Mouse (Mus musculus): ENCODE results near the gene Ptprcap. TPM values are rescaled to one million over a fixed set of nuclear protein-coding genes. Genes with fewer than 3 reads are reported as not detected.

Ptprcap gene
- total RNA-seq, 2 experiments from 2014 or later: 1.3 to 1.8 TPM

GRCm38 (mm10) chr19:4144550-4145498, 8.6 kb upstream of the Ptprcap start:
- intact Hi-C loops (cut with DNase I): no loop called here
- no peak for DNase-seq (ENCODE audit: low spot score in 2 of 2)

- no peak for DNase-seq (ENCODE audit: low spot score in 2 of 2)
- intact Hi-C loops (cut with DNase I): no loop called here
Measured at GRCm38 (mm10) chr19:4145936-4146335, 7.5 kb upstream of the Ptprcap start.

GRCm38 (mm10) chr19:4146366-4147021, 6.9 kb upstream of the Ptprcap start:
- intact Hi-C loops (cut with DNase I): no loop called here
- DNase-seq (ENCODE audit: low spot score in 2 of 2): no peak

DNA sequence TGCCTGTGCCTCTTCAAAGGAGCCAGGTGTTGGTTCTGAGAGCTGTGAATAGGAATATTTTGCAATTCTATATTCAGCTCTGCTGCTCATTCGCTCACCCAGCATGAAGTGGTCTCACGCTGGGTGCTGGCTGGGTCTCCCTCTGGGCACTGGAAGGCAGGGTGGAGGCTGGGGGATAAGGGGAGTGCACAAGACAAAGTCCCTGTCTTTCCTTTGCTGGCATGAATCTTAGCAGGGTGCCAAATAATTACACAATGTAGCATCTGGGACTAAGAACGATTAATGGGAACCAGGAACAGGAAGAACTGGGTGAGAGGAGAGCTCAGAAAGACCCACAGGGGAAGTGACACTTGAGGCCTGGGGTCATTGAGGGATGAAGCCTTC, 6.4 kb upstream of the Ptprcap start:
- intact Hi-C loops (cut with DNase I): no loop called here

GRCm38 (mm10) chr19:4147782-4148490, 5.5 kb upstream of the Ptprcap start:
- DNase-seq (ENCODE audit: low spot score in 2 of 2): no peak
- intact Hi-C loops (cut with DNase I): loop anchor here (2.0 kb wide), 1 partner anchor 15 kb away; the partner anchor contains the start of gene Rps6kb2

More for the DNA sequence above, 6.4 kb upstream of the Ptprcap start:
- DNase-seq (ENCODE audit: low spot score in 2 of 2): no peak

- intact Hi-C loops (cut with DNase I): loop anchor here (2.0 kb wide), 1 partner anchor 14 kb away; the partner anchor contains the start of gene Rps6kb2
- peak; percentile 91 to 93 for DNase-seq (ENCODE audit: low spot score in 2 of 2)
Measured at GRCm38 (mm10) chr19:4148491-4148806, 5.0 kb upstream of the Ptprcap start, which contains the start of gene Coro1b. Gene Coro1b (plus strand): TSS chr19:4148619.

DNA sequence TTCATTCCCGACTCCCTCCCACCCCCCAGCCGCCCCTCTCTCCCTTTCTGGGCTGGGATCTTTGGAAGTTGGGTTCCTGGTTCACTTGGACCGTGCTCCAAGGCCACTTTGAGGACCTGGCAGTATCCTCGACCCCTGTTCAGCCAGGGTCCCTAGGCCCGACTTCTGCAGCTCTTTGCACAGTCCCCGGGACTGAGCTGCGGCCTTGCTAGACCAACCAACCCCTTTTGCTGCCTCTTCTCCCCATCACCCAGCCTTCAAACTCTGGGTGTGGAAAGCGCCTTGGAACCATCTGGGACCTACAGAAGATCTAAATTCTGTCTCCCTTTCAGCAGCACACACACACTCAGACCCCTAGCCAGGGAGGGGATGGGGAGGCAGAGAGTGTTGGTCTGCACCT, 4.6 kb upstream of the Ptprcap start:
- intact Hi-C loops (cut with DNase I): loop anchor here (2.0 kb wide), 1 partner anchor 14 kb away; the partner anchor contains the start of gene Rps6kb2
- no peak for DNase-seq (ENCODE audit: low spot score in 2 of 2)

- DNase-seq (ENCODE audit: low spot score in 2 of 2): no peak
- intact Hi-C loops (cut with DNase I): loop anchor here (2.0 kb wide), 1 partner anchor 14 kb away; the partner anchor contains the start of gene Rps6kb2
Measured at GRCm38 (mm10) chr19:4149283-4149682, 4.1 kb upstream of the Ptprcap start.

DNA sequence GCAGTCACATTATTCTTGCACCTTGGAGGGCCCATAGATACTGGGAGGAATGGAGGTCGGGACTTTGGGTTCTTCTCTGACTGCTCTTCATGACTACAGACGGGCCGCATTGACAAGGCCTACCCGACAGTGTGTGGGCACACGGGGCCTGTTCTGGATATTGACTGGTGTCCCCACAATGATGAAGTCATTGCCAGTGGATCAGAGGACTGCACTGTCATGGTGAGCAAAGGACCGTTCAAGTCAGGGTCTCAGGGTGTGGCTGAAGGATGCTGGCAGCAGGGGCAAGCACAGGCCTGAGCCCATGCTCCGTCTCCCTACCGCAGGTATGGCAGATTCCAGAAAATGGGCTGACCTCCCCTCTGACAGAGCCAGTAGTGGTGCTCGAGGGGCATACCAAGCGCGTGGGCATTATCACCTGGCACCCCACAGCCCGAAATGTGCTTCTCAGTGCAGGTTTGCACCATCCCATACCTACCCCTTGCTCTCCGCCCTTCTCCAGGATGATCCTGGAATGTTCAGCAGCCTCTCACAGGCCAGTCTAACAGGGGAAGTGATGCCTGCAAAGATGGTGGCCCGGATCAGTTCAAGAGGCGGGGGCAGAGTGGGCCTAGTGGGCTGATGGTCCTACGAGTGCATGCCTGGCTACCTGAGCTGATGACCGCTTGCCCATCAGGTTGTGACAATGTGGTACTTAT, 3.5 kb upstream of the Ptprcap start:
- no peak for DNase-seq (ENCODE audit: low spot score in 2 of 2)
- intact Hi-C loops (cut with DNase I): loop anchor here (2.0 kb wide), 1 partner anchor 13 kb away; the partner anchor contains the start of gene Rps6kb2

DNA sequence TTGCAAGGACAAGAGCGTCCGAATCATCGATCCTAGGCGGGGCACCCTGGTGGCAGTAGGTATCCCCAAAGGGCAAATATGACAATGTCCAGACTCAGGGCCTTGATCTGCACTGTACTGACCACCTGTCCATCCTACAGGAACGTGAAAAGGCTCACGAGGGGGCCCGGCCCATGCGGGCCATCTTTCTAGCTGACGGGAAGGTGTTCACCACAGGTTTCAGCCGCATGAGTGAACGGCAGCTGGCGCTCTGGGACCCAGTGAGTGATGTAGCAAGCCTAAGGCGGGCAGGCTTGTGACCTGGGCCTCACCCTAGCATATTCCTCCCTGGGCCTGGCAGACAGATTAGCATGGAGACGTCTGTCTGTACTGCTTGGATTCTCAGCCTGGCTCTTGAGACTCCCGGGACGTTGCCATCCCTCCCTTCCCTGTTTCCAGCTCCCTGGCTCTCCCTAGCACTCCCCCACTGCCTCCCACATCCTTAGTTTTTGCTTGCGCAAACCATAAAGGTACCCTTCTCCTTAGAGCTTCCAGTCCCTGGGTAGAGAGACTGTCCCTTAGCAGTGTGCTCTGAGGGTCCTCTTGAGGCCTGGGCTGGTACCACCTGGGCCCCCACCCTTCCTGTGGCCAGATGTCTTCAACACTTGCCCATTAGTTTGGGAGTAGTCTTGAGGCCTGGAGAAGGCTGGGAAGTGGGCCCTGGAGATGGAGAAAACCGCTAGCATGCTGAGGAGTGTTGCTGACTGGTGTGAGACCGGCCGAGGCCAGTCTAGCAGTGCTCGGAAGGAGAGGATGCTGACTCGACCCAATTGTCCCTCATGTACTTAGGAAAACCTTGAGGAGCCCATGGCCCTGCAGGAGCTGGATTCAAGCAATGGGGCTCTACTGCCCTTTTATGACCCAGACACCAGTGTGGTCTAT, 2.6 kb upstream of the Ptprcap start:
- intact Hi-C loops (cut with DNase I): no loop called here
- DNase-seq (ENCODE audit: low spot score in 2 of 2): no peak

- intact Hi-C loops (cut with DNase I): no loop called here
- DNase-seq (ENCODE audit: low spot score in 2 of 2): no peak
Measured at GRCm38 (mm10) chr19:4151488-4151860, 1.9 kb upstream of the Ptprcap start.

DNA sequence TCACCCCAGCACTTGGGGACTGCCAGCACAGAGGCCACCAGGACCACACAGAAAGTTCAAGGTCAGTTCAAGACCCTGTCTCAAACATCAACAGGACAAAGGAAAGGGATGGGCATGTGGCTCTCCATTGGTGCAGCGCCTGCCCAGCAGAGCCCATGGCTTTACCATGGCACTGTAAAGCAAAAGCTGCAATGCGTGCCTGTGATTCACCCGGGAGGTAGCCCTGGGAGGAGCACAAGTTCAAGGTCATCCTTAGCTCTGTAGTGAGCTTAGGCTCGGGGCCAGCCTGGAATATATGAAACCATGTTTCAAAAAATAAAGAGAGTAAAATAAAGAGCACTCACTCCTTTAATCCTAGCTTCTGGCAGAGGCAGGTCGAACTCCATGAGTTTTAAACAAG, 1.5 kb upstream of the Ptprcap start:
- intact Hi-C loops (cut with DNase I): no loop called here
- no peak for DNase-seq (ENCODE audit: low spot score in 2 of 2)

- intact Hi-C loops (cut with DNase I): no loop called here
- DNase-seq (ENCODE audit: low spot score in 2 of 2): no peak
Measured at GRCm38 (mm10) chr19:4152445-4153231, 766 bp upstream of the Ptprcap start.

GRCm38 (mm10) chr19:4154437-4155222, 1.2 kb downstream of the Ptprcap start:
- intact Hi-C loops (cut with DNase I): no loop called here
- DNase-seq (ENCODE audit: low spot score in 2 of 2): no peak

- intact Hi-C loops (cut with DNase I): no loop called here
- no peak for DNase-seq (ENCODE audit: low spot score in 2 of 2)
Measured at GRCm38 (mm10) chr19:4155223-4156072, 2.0 kb downstream of the Ptprcap start.

GRCm38 (mm10) chr19:4156073-4156579, 2.7 kb downstream of the Ptprcap start:
- intact Hi-C loops (cut with DNase I): no loop called here
- DNase-seq (ENCODE audit: low spot score in 2 of 2): no peak
